Comparison of ENCODE assay signal across 16 mouse cellular contexts in genomic region chr13:30008738-30009137, GRCm38 (mm10).
"Had no signal": no experiment of that assay in that cellular context is flagged by ENCODE, and none has a peak within 500 bp of the region (broad histone marks: within the 10 kb centered on the region; RNA-seq: fewer than 3 reads in every experiment).

No protein-coding gene starts in this region.

- H3K36me3 ChIP-seq: limb, embryonic 10.5 days; limb, embryonic 13.5 days; liver, embryonic 12.5 days; liver, embryonic 15.5 days; stomach, embryonic 15.5 days had no signal

- DNase-seq: kidney, adult 2 months; kidney, postnatal 25 days; layer of hippocampus, adult 9-11 months; liver; lung, adult 2 months; lung, postnatal 14 days; midbrain, embryonic 14.5 days; right cerebral cortex, postnatal 25 days; thymus, adult 18-20 months; thymus, postnatal 36 days had no signal

- ATAC-seq: intestine, postnatal 0 days; liver, embryonic 12.5 days had no signal

- H3K27me3 ChIP-seq: limb, embryonic 13.5 days; liver, embryonic 12.5 days; liver, embryonic 15.5 days; stomach, embryonic 15.5 days had no signal
